ENCODE assay signal across 11 mouse cellular contexts in the genomic region with DNA sequence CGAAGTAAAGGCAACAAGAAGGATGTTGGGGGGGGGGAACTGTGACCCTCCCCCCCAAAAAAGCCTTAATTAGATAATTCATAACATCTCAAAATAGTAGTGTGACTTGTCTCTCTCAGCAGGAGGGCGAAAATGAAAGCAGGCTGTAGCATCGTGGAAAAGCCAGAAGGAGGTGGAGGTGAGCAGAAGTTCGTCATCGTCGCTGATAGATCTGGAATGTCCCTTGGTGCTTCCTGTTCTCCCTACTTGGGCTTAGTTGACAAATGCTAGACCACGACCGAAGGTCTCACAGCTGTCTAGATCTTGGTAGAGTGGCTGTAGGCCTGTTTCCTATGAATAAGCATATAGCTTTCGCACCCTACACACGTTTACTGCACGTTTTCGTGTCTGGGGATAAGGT. TPM values are rescaled to one million over a fixed set of nuclear protein-coding genes. Genes with fewer than 3 reads are reported as not detected.
DNase-seq lines count a peak whose midpoint lies in the region; ATAC-seq and TF ChIP-seq lines count a peak whose summit lies in the region.
"Had no signal": no experiment of that assay in that cellular context is flagged by ENCODE, and none has a peak within 500 bp of the region (broad histone marks: within the 10 kb centered on the region; RNA-seq: fewer than 3 reads in every experiment).

No protein-coding gene starts in this region.

- DNase-seq in heart, postnatal 25 days (ENCODE audit: low spot score), result no peak
- no peak for DNase-seq in liver, embryonic 11.5 days (ENCODE audit: low spot score)
- no peak for DNase-seq in layer of hippocampus, adult 11-12 months (ENCODE audit: low spot score)
- no peak for DNase-seq in left cerebral cortex, postnatal 4 days
- DNase-seq: adrenal gland, postnatal 36 days; cerebellum, postnatal 14 days had no signal

- 64% methylated on average over 12 of the region's 12 CpGs for WGBS in heart, embryonic 12.5 days
- 70% methylated on average over 12 of the region's 12 CpGs for WGBS in liver, embryonic 12.5 days (ENCODE audit: insufficient replicate concordance)
- 78% methylated on average over 12 of the region's 12 CpGs for WGBS in liver, embryonic 11.5 days

- no peak for TF ChIP-seq POLR2A in myocyte (IDR thresholded peaks at IDR 0.05; ENCODE audit: insufficient read length, low read depth)

- H3K36me3 ChIP-seq in heart, embryonic 12.5 days, result peaks cover 45% of the 10 kb centered on the region
- H3K36me3 ChIP-seq in liver, embryonic 12.5 days, result peaks cover 49% of the 10 kb centered on the region
- peaks cover 10% of the 10 kb centered on the region for H3K36me3 ChIP-seq in liver, embryonic 11.5 days (ENCODE audit: control insufficient read depth, insufficient read depth, low read length)
- peaks cover 6% of the 10 kb centered on the region for H3K36me3 ChIP-seq in myocyte (ENCODE audit: control insufficient read depth, insufficient read depth)

- H3ac ChIP-seq in myocyte (ENCODE audit: control insufficient read depth, insufficient read length), result no peak overlapping the region

- 0 out of 2 replicates have a peak overlapping the region, but pooled peaks have one; percentile 95 for H3K9ac ChIP-seq in heart, embryonic 12.5 days
- no peak overlapping the region for H3K9ac ChIP-seq in liver, embryonic 12.5 days
- no peak overlapping the region for H3K9ac ChIP-seq in liver, embryonic 11.5 days (ENCODE audit: low read depth, low read length)

- no peak overlapping the region for H3K27ac ChIP-seq in heart, embryonic 12.5 days (ENCODE audit: poor library complexity, severe bottlenecking)
- H3K27ac ChIP-seq in liver, embryonic 12.5 days, result no peak overlapping the region
- no peak overlapping the region for H3K27ac ChIP-seq in liver, embryonic 11.5 days (ENCODE audit: low read depth, low read length)
- no peak overlapping the region for H3K27ac ChIP-seq in brown adipose tissue, adult 24 weeks (replicated peaks; ENCODE audit: low read depth, low read length)

- H3K27me3 ChIP-seq in heart, embryonic 12.5 days (replicated peaks), result no peaks in the 10 kb centered on the region
- no peaks in the 10 kb centered on the region for H3K27me3 ChIP-seq in liver, embryonic 12.5 days (replicated peaks)
- H3K27me3 ChIP-seq in liver, embryonic 11.5 days (replicated peaks; ENCODE audit: control insufficient read depth, insufficient read depth, low read length), result no peaks in the 10 kb centered on the region
- peaks cover 5% of the 10 kb centered on the region for H3K27me3 ChIP-seq in myocyte (ENCODE audit: control insufficient read depth, insufficient read depth, insufficient read length)
- H3K27me3 ChIP-seq: Patski had no signal

- no peaks in the 10 kb centered on the region for H3K9me3 ChIP-seq in heart, embryonic 12.5 days (replicated peaks)
- H3K9me3 ChIP-seq in liver, embryonic 12.5 days (replicated peaks), result no peaks in the 10 kb centered on the region
- H3K9me3 ChIP-seq in liver, embryonic 11.5 days (ENCODE audit: control insufficient read depth, low read length), result no peaks in the 10 kb centered on the region

- H3K4me3 ChIP-seq in heart, embryonic 12.5 days, result no peak overlapping the region
- no peak overlapping the region for H3K4me3 ChIP-seq in liver, embryonic 12.5 days
- no peak overlapping the region for H3K4me3 ChIP-seq in liver, embryonic 11.5 days (ENCODE audit: low read depth, low read length)
- H3K4me3 ChIP-seq in brown adipose tissue, adult 24 weeks (ENCODE audit: insufficient read depth, low read depth, low read length), result peak overlapping the region; percentile 16; the same call in 1 of the 2 replicates
- peak overlapping the region; percentile 65 for H3K4me3 ChIP-seq in myocyte

- peaks cover 15% of the 10 kb centered on the region for H3K79me2 ChIP-seq in myocyte (ENCODE audit: control insufficient read depth, insufficient read depth)

- ATAC-seq in heart, embryonic 12.5 days (ENCODE audit: insufficient number of reproducible peaks, low FRiP score), result no peak
- no peak for ATAC-seq in liver, embryonic 12.5 days
- no peak for ATAC-seq in liver, embryonic 11.5 days (replicated peaks; ENCODE audit: low FRiP score)
- ATAC-seq: Patski had no signal

- intact Hi-C loops in heart, postnatal 25 days (cut with DNase I), result loop anchor here (5.0 kb wide), 1 partner anchor 35 kb away; no protein-coding TSS in a partner anchor
- intact Hi-C loops in left cerebral cortex, postnatal 4 days (cut with DNase I), result no loop called here

- H3K4me2 ChIP-seq in heart, embryonic 12.5 days, result peak overlapping the region; percentile 84
- 0 out of 2 replicates have a peak overlapping the region, but pooled peaks have one; percentile 86 for H3K4me2 ChIP-seq in liver, embryonic 12.5 days
- H3K4me2 ChIP-seq in liver, embryonic 11.5 days, result no peak overlapping the region
- H3K4me2 ChIP-seq in myocyte (ENCODE audit: low read depth), result no peak overlapping the region

- peaks cover 32% of the 10 kb centered on the region for H3K4me1 ChIP-seq in heart, embryonic 12.5 days (replicated peaks)
- H3K4me1 ChIP-seq in liver, embryonic 12.5 days, result peaks cover 31% of the 10 kb centered on the region
- peaks cover 10% of the 10 kb centered on the region for H3K4me1 ChIP-seq in liver, embryonic 11.5 days (replicated peaks; ENCODE audit: control insufficient read depth, insufficient read depth, low read length)
- peaks cover 3% of the 10 kb centered on the region; the same call in 1 of the 2 replicates for H3K4me1 ChIP-seq in brown adipose tissue, adult 24 weeks (ENCODE audit: control insufficient read depth, insufficient read depth, insufficient read length, low read length)

TF ChIP-seq in myocyte, 11 proteins besides CTCF, POLR2A, EP300 and RAD21:
- no peak for TF ChIP-seq POLR2AphosphoS2 (IDR thresholded peaks at IDR 0.05; ENCODE audit: insufficient read length, low read depth)
- TF ChIP-seq SRF (IDR thresholded peaks at IDR 0.05; ENCODE audit: control insufficient read depth, insufficient read length, low read depth), result no peak
- no peak for TF ChIP-seq USF1 (IDR thresholded peaks at IDR 0.05; ENCODE audit: low read depth)
- no peak for TF ChIP-seq MYOG (IDR thresholded peaks at IDR 0.05; ENCODE audit: control insufficient read depth in 1 of 3, insufficient read depth in 1 of 3, insufficient read length in 2 of 3, low read depth in 2 of 3)
- TF ChIP-seq CEBPB (IDR thresholded peaks at IDR 0.05; ENCODE audit: insufficient read depth, poor library complexity, severe bottlenecking), result no peak
- no peak for TF ChIP-seq REST (IDR thresholded peaks at IDR 0.05; ENCODE audit: insufficient read depth, insufficient read length)
- no peak for TF ChIP-seq TCF12 (IDR thresholded peaks at IDR 0.05; ENCODE audit: insufficient read depth, poor library complexity, severe bottlenecking)
- no peak for TF ChIP-seq MAX (IDR thresholded peaks at IDR 0.05; ENCODE audit: low read depth)
- TF ChIP-seq TCF3 (IDR thresholded peaks at IDR 0.05; ENCODE audit: insufficient read length, low read depth), result no peak
- no peak for TF ChIP-seq MYOD1 (IDR thresholded peaks at IDR 0.05; ENCODE audit: control insufficient read depth in 1 of 3, insufficient read length in 2 of 3, low read depth in 2 of 3)
- TF ChIP-seq E2F4 (IDR thresholded peaks at IDR 0.05; ENCODE audit: insufficient read depth), result no peak

RNA-seq across cellular contexts. Expression of a gene that starts 1.9 kb away (rescaled TPM):
- 13.9 and 14.0 TPM in 2 replicates for polyA plus RNA-seq in heart, embryonic 12.5 days (2016; fragmentation: Nextera tagmentation; extraction: Ambion mirVana)
- 10 to 100 TPM; 17.7 to 18.3 TPM for total RNA-seq in heart, postnatal 25 days (2021)
- 5.2 and 5.6 TPM in 2 replicates for polyA plus RNA-seq in liver, embryonic 12.5 days (2016; fragmentation: Nextera tagmentation; extraction: Ambion mirVana)
- 6.2 and 7.3 TPM in 2 replicates for polyA plus RNA-seq in liver, embryonic 11.5 days (2014; fragmentation: Nextera tagmentation; extraction: Ambion mirVana)
- polyA plus RNA-seq in brown adipose tissue, adult 24 weeks (2012; ENCODE audit: insufficient read depth, insufficient read length, missing spikeins), result 11.4 and 15.8 TPM in 2 replicates
- 4.6 TPM for polyA plus RNA-seq in myocyte (2012; fragmentation: generic; extraction: Trizol)
- total RNA-seq in left cerebral cortex, postnatal 4 days (2021), result 10 to 100 TPM; 17.2 to 18.3 TPM

Comparison
In these comparisons a context has a peak if more than half of its experiments do, and no peak if none do; other contexts are left out.
1. H3K4me2 ChIP-seq: peak in heart, embryonic 12.5 days (single experiment) and liver, embryonic 12.5 days (single experiment); none in liver, embryonic 11.5 days (single experiment) and myocyte (single experiment).
2. H3K4me3 ChIP-seq: peak in brown adipose tissue, adult 24 weeks (single experiment) and myocyte (single experiment); none in heart, embryonic 12.5 days (single experiment), liver, embryonic 12.5 days (single experiment) and liver, embryonic 11.5 days (single experiment).